Mouse (Mus musculus) MN1 (cell line): Measurements from ENCODE around the gene Rdx.

Experiments used
- DNase-seq: peaks from one replicate; pipeline ENCODE4 v3.0.0-alpha.2; 2016; ENCODE audit warnings: low spot score

Rdx gene

DNA sequence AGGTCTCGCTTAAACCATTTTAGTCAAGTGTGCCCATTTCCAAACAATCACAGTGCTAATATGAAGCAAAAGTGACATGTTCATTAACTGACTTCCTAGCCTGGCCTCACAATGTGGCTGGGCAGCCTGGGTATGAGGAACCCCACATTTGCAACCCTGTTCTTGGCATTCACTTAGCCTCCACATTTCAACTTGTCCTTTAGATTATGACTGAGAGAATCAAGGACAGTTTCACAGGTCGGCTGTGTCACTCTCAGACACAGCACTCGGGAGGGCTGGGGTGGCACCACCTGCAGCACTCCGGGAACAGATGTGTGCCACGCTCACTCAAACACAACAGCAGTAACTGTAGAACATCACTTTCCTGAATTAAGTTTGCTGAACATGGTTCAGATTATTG is 66.1 kb downstream of the Rdx start:
- DNase-seq: no peak

- no peak for DNase-seq
Measured at GRCm38 (mm10) chr9:52119212-52119611, 72.2 kb downstream of the Rdx start.

GRCm38 (mm10) chr9:52125225-52125624 is 78.3 kb downstream of the Rdx start:
- no peak for DNase-seq

- no peak for DNase-seq
Measured at GRCm38 (mm10) chr9:52130348-52130747, 83.4 kb downstream of the Rdx start.

- no peak for DNase-seq
Measured at GRCm38 (mm10) chr9:52132771-52133170, 85.8 kb downstream of the Rdx start.
